Mouse (Mus musculus) brain, embryonic 14.5 days (tissue): ENCODE data around the gene Tuba1c.

Experiments
- CTCF ChIP-seq: fragments of 200-500 bp; IDR thresholded peaks from 2 replicates; pipeline ENCODE4 v1.5.1; 2012; ENCODE audit warnings: inconsistent platforms, mild to moderate bottlenecking, moderate library complexity, borderline replicate concordance; ENCODE audit not compliant: insufficient read depth, insufficient read length; ENCODE audit errors: extremely low read depth
- POLR2A ChIP-seq: fragments of 200-500 bp; IDR thresholded peaks from 2 replicates; pipeline ENCODE4 v1.6.1; 2012; ENCODE audit warnings: mild to moderate bottlenecking, inconsistent platforms, borderline replicate concordance; ENCODE audit not compliant: poor library complexity, insufficient read depth, insufficient read length, severe bottlenecking; ENCODE audit errors: extremely low read depth

DNA sequence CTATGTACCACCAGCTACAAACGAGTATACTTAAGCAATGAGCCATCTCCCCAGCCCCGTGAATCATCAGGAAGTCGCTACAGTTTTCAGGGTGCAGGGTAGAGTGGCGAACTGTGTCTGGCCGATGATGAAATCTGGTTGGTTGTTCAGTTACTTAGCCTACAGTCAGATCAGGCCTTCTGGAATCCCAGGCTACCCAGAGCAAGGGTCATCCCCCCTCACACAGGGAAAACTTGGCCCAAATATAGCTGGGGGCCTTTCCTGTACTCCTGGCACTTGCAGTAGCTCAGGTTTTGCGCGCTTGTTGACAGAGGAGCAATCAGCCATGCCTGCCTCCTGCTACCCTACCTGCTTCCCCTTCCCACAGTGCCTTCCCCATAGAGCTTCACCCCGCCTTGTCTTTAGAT is 12.3 kb upstream of the Tuba1c start:
- TF ChIP-seq CTCF (no peak), POLR2A (no peak)
